Mouse (Mus musculus): ENCODE results near the gene Tmod1. TPM values are rescaled to one million over a fixed set of nuclear protein-coding genes. Genes with fewer than 3 reads are reported as not detected.

Gene Tmod1
- total RNA-seq, 1 experiment = 0.54 TPM

GRCm38 (mm10) chr4:46116544-46117175 is 77.9 kb downstream of the Tmod1 start:
- in situ Hi-C loops (cut with MboI; ENCODE audit: low sequenced_read_pairs in 2 of 2, unreplicated experiment in 2 of 2) = no loop called here
- no peak for TF ChIP-seq ZC3H11A (IDR thresholded peaks at IDR 0.05; ENCODE audit: borderline replicate concordance, low read depth, low read length)
- TF ChIP-seq HCFC1 (IDR thresholded peaks at IDR 0.05; ENCODE audit: borderline replicate concordance, insufficient read depth, low read length) = no peak
- TF ChIP-seq CHD2 (IDR thresholded peaks at IDR 0.05; ENCODE audit: low read depth, low read length) = no peak
- TF ChIP-seq ZNF384 (IDR thresholded peaks at IDR 0.05; ENCODE audit: low read depth, low read length) = no peak
- TF ChIP-seq MAFK (IDR thresholded peaks at IDR 0.05; ENCODE audit: insufficient read depth, low read depth, low read length) = no peak
- Histone ChIP-seq H3K9me3 (ENCODE audit: control insufficient read depth, insufficient read depth, low read depth, low read length) (no peaks in the 10 kb centered on the region), H3K36me3 (ENCODE audit: control insufficient read depth, insufficient read depth, low read length, poor library complexity, severe bottlenecking) (peaks cover 38% of the 10 kb centered on the region), H3K4me1 (ENCODE audit: control insufficient read depth in 2 of 2, insufficient read depth in 2 of 2, low read length in 2 of 2, poor library complexity in 1 of 2) (no peaks in the 10 kb centered on the region), H3K9ac (ENCODE audit: insufficient read depth, low read depth, low read length, poor library complexity, severe bottlenecking) (no peak overlapping the region), H3K27ac (ENCODE audit: insufficient read depth, low read depth, low read length, poor library complexity, severe bottlenecking) (no peak overlapping the region), H3K4me3 (ENCODE audit: insufficient read depth in 1 of 2, low read depth in 1 of 2, low read length in 2 of 2, poor library complexity in 1 of 2, severe bottlenecking in 1 of 2) (no peak overlapping the region)
- DNase-seq (ENCODE audit: low read depth, low spot score) = no peak

- no peak for DNase-seq (ENCODE audit: low read depth, low spot score)
- Histone ChIP-seq H3K9ac (ENCODE audit: insufficient read depth, low read depth, low read length, poor library complexity, severe bottlenecking) (no peak overlapping the region), H3K36me3 (ENCODE audit: control insufficient read depth, insufficient read depth, low read length, poor library complexity, severe bottlenecking) (peaks cover 38% of the 10 kb centered on the region), H3K4me3 (ENCODE audit: insufficient read depth in 1 of 2, low read depth in 1 of 2, low read length in 2 of 2, poor library complexity in 1 of 2, severe bottlenecking in 1 of 2) (no peak overlapping the region), H3K27ac (ENCODE audit: insufficient read depth, low read depth, low read length, poor library complexity, severe bottlenecking) (no peak overlapping the region), H3K9me3 (ENCODE audit: control insufficient read depth, insufficient read depth, low read depth, low read length) (no peaks in the 10 kb centered on the region), H3K4me1 (ENCODE audit: control insufficient read depth in 2 of 2, insufficient read depth in 2 of 2, low read length in 2 of 2, poor library complexity in 1 of 2) (no peaks in the 10 kb centered on the region)
- no peak for TF ChIP-seq ZNF384 (IDR thresholded peaks at IDR 0.05; ENCODE audit: low read depth, low read length)
- TF ChIP-seq HCFC1 (IDR thresholded peaks at IDR 0.05; ENCODE audit: borderline replicate concordance, insufficient read depth, low read length) = no peak
- no peak for TF ChIP-seq ZC3H11A (IDR thresholded peaks at IDR 0.05; ENCODE audit: borderline replicate concordance, low read depth, low read length)
- no peak for TF ChIP-seq MAFK (IDR thresholded peaks at IDR 0.05; ENCODE audit: insufficient read depth, low read depth, low read length)
- no peak for TF ChIP-seq CHD2 (IDR thresholded peaks at IDR 0.05; ENCODE audit: low read depth, low read length)
- in situ Hi-C loops (cut with MboI; ENCODE audit: low sequenced_read_pairs in 2 of 2, unreplicated experiment in 2 of 2) = no loop called here
These were observed 78.8 kb downstream of the Tmod1 start for GRCm38 (mm10) chr4:46117536-46117935.

GRCm38 (mm10) chr4:46119514-46120094 is 80.9 kb downstream of the Tmod1 start:
- in situ Hi-C loops (cut with MboI; ENCODE audit: low sequenced_read_pairs in 2 of 2, unreplicated experiment in 2 of 2) = no loop called here
- Histone ChIP-seq H3K9me3 (ENCODE audit: control insufficient read depth, insufficient read depth, low read depth, low read length) (no peaks in the 10 kb centered on the region), H3K9ac (ENCODE audit: insufficient read depth, low read depth, low read length, poor library complexity, severe bottlenecking) (no peak overlapping the region), H3K4me3 (ENCODE audit: insufficient read depth in 1 of 2, low read depth in 1 of 2, low read length in 2 of 2, poor library complexity in 1 of 2, severe bottlenecking in 1 of 2) (no peak overlapping the region), H3K27ac (ENCODE audit: insufficient read depth, low read depth, low read length, poor library complexity, severe bottlenecking) (no peak overlapping the region), H3K4me1 (ENCODE audit: control insufficient read depth in 2 of 2, insufficient read depth in 2 of 2, low read length in 2 of 2, poor library complexity in 1 of 2) (no peaks in the 10 kb centered on the region), H3K36me3 (ENCODE audit: control insufficient read depth, insufficient read depth, low read length, poor library complexity, severe bottlenecking) (peaks cover 38% of the 10 kb centered on the region)
- DNase-seq (ENCODE audit: low read depth, low spot score) = no peak
- TF ChIP-seq MAFK (IDR thresholded peaks at IDR 0.05; ENCODE audit: insufficient read depth, low read depth, low read length) (no peak), HCFC1 (IDR thresholded peaks at IDR 0.05; ENCODE audit: borderline replicate concordance, insufficient read depth, low read length) (no peak), ZNF384 (IDR thresholded peaks at IDR 0.05; ENCODE audit: low read depth, low read length) (no peak), ZC3H11A (IDR thresholded peaks at IDR 0.05; ENCODE audit: borderline replicate concordance, low read depth, low read length) (no peak), CHD2 (IDR thresholded peaks at IDR 0.05; ENCODE audit: low read depth, low read length) (no peak)

GRCm38 (mm10) chr4:46120767-46121166 is 82.0 kb downstream of the Tmod1 start:
- H3K9me3 ChIP-seq (ENCODE audit: control insufficient read depth, insufficient read depth, low read depth, low read length) = no peaks in the 10 kb centered on the region
- no peak overlapping the region for H3K4me3 ChIP-seq (ENCODE audit: insufficient read depth in 1 of 2, low read depth in 1 of 2, low read length in 2 of 2, poor library complexity in 1 of 2, severe bottlenecking in 1 of 2)
- no peak overlapping the region for H3K9ac ChIP-seq (ENCODE audit: insufficient read depth, low read depth, low read length, poor library complexity, severe bottlenecking)
- H3K27ac ChIP-seq (ENCODE audit: insufficient read depth, low read depth, low read length, poor library complexity, severe bottlenecking) = no peak overlapping the region
- in situ Hi-C loops (cut with MboI; ENCODE audit: low sequenced_read_pairs in 2 of 2, unreplicated experiment in 2 of 2) = no loop called here
- peaks cover 41% of the 10 kb centered on the region for H3K36me3 ChIP-seq (ENCODE audit: control insufficient read depth, insufficient read depth, low read length, poor library complexity, severe bottlenecking)
- no peak for TF ChIP-seq HCFC1 (IDR thresholded peaks at IDR 0.05; ENCODE audit: borderline replicate concordance, insufficient read depth, low read length)
- no peak for TF ChIP-seq ZC3H11A (IDR thresholded peaks at IDR 0.05; ENCODE audit: borderline replicate concordance, low read depth, low read length)
- TF ChIP-seq CHD2 (IDR thresholded peaks at IDR 0.05; ENCODE audit: low read depth, low read length) = no peak
- no peak for TF ChIP-seq MAFK (IDR thresholded peaks at IDR 0.05; ENCODE audit: insufficient read depth, low read depth, low read length)
- TF ChIP-seq ZNF384 (IDR thresholded peaks at IDR 0.05; ENCODE audit: low read depth, low read length) = no peak
- no peaks in the 10 kb centered on the region for H3K4me1 ChIP-seq (ENCODE audit: control insufficient read depth in 2 of 2, insufficient read depth in 2 of 2, low read length in 2 of 2, poor library complexity in 1 of 2)
- DNase-seq (ENCODE audit: low read depth, low spot score) = no peak

Measured in ES-E14 (cell line).